Mouse (Mus musculus): ENCODE measurements around the gene Carhsp1.

Gene Carhsp1

GRCm38 (mm10) chr16:8639466-8640191 is 32.3 kb downstream of the Carhsp1 start:
- DNase-seq (ENCODE audit: low spot score in 2 of 2), result no peak

DNA sequence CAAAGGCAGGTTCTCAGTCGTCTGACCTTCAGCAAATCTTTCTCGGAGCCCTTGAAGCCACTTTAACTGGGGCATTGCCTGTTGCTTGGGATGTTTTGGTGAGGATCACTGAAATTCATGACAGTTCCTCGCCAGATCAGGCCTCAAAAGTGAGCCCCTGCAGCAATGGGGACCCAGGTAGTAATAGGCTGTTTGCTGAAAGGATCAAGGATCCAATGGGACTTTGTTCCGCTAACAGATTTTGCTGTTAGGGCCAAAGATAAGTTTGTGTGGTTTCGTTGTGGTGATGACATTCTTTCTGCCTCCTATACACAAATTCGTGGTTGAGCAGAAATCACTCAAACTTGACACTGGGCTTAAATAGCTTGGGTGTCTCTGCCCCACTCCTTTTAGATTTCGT is 33.8 kb downstream of the Carhsp1 start:
- DNase-seq (ENCODE audit: low spot score in 2 of 2), result no peak

- DNase-seq (ENCODE audit: low spot score in 2 of 2), result peak; percentile 71 to 74
Observed at GRCm38 (mm10) chr16:8637217-8638051, 34.5 kb downstream of the Carhsp1 start, which contains the start of the genes Pmm2 and Tmem186. TSS of gene Pmm2 (plus strand) at chr16:8637674. TSS of gene Tmem186 (minus strand) at chr16:8637712.

- no peak for DNase-seq (ENCODE audit: low spot score in 2 of 2)
Observed at GRCm38 (mm10) chr16:8636867-8637216, 35.1 kb downstream of the Carhsp1 start.

DNA sequence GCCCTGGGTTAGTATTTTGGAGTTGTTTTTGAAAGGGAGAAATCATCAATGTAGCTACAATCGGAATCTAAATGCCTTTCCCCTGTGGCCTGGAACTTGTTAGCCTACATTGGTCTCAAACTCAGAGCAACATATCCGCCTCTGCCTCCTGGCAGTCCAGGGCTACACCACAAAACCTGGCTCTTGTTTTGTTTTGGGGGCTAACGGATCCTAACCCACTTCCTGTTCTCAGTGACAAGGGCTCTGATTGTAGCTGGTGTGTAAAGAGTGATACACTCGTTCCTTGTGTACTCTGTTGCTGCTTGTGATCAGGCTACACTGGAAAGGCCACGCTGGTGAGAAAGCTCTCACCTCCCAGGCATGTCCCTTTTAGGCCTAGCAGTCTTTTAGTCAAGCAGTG is 40.5 kb downstream of the Carhsp1 start:
- DNase-seq (ENCODE audit: low spot score in 2 of 2), result no peak

DNA sequence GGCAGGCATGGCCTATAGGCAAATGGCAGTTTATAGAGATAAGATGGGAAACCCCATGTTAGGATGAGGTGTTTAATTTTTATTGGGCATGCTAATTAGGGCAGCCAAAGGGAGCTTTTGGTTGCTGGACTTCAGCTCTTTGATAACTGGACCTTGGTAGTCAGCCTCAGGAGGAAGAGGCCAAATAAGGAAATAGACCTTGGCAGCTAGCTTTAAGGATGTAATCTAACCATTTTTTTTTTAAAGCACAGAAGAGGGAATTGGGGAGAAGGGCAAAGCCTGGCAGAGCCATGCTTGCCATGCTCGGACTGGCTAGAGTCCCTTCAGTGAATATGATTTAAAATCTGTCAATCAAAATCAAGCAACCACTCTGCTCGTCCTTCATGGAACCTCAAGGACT is 41.5 kb downstream of the Carhsp1 start:
- no peak for DNase-seq (ENCODE audit: low spot score in 2 of 2)

DNA sequence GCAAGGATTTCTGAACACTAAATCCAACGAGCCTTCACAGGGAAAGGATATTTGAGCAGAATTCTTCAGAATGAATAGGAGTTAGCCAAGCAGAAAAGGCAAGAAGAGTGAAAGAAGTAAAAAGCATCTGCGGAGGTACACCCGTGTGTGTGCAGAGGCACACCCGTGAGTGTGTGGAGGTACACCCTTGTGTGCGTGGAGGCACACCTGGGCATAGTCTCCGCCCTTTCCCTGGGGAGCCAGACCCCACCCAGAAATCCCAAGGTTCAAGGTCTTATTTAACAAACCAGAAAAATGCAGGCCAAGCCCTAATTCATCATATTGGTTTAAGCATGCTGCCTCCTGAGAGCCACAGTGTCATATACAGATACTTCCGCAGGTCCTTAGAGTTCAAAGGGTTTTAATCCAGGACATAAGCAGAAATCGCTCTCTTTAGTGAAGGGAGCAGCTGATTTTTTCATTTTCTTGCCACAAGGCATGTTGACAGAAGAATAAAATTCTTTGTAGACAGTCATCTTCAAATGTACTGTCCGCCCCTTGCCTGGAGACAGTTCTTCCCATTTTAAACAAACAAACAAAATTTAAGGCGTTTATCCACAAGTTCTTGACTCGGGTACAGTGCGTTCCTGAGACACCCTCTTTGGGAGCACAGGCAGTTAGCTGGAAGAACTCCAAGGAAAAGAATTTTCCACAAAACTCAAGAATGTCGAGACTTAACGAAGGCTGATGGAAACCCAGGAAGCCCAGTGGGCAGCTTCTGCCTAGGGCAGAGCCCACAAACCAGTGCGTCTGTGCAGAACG is 51.4 kb downstream of the Carhsp1 start:
- DNase-seq (ENCODE audit: low spot score in 2 of 2), result no peak

- DNase-seq (ENCODE audit: low spot score in 2 of 2), result no peak
Observed at GRCm38 (mm10) chr16:8619659-8620314, 52.2 kb downstream of the Carhsp1 start.

- DNase-seq (ENCODE audit: low spot score in 2 of 2), result no peak
Observed at GRCm38 (mm10) chr16:8613447-8613846, 58.5 kb downstream of the Carhsp1 start.

DNA sequence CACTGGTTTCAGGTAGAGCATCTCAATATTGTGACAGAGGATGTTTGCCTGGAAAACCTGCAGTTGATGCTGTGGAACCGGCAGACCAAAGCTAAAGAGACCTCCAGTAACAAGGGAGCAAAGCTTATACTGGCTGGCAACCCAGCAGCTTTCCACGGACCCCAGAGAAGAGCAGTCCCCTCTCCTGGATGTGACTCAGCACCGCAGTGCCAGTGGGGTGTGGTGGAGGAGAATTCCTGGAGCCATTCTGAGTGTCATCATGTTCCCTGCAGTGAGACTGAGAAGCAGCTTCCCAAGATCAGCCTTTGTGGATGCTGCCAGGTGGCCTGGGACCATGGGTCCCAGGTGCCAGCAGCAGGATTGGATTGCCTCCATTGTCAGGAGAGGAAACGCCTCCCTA is 58.9 kb downstream of the Carhsp1 start:
- no peak for DNase-seq (ENCODE audit: low spot score in 2 of 2)

GRCm38 (mm10) chr16:8612214-8613005 is 59.5 kb downstream of the Carhsp1 start:
- DNase-seq (ENCODE audit: low spot score in 2 of 2), result no peak

DNA sequence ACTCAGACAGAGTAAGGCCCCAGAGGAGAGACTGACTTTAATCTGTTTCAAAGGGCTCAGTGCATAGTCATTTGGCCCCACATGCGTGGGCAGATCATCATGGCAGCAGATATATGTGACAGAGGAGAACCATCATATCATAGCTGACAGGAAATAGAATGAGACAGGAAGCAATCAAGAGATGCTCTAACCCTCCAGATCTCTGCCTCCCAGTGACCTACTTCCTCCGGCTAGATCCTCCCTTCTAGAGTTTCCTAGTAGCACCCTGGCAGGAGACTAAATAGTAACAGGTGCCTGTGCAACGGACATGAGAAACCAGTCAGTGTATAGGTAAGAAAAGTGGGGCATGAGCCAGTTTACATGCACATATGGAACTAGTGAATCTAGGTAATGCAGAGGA is 61.6 kb downstream of the Carhsp1 start:
- no peak for DNase-seq (ENCODE audit: low spot score in 2 of 2)

Measured in urinary bladder, adult 18-20 months (tissue).